Mouse (Mus musculus) myocyte (in vitro differentiated cells): ENCODE results near the gene Hist2h3b.
A peak's percentile ranks its signal among the peaks of the same experiment; 100 is the strongest.

Experiments used
- CEBPB ChIP-seq: IDR thresholded peaks from 2 replicates; pipeline ENCODE4 v1.6.1; 2011; ENCODE audit warnings: mild to moderate bottlenecking, moderate library complexity; ENCODE audit not compliant: poor library complexity, insufficient read depth, severe bottlenecking
- E2F4 ChIP-seq: IDR thresholded peaks from one replicate; pipeline ENCODE4 v1.6.1; 2011; ENCODE audit warnings: mild to moderate bottlenecking, control low read depth, moderate library complexity; ENCODE audit not compliant: insufficient read depth
- MAX ChIP-seq: IDR thresholded peaks from one replicate; pipeline ENCODE4 v1.6.1; 2011; ENCODE audit warnings: low read depth, mild to moderate bottlenecking, control low read depth
- MYOD1 ChIP-seq, 3 experiments: IDR thresholded peaks; one replicate each; pipeline ENCODE4 v1.6.1; 2011; ENCODE audit warnings: control low read depth in 2 of 3, low read depth in 2 of 3, mild to moderate bottlenecking in 2 of 3, moderate library complexity in 1 of 3; ENCODE audit not compliant: insufficient read length in 2 of 3, control insufficient read depth in 1 of 3
- MYOG ChIP-seq, 3 experiments: IDR thresholded peaks; one replicate each; pipeline ENCODE4 v1.6.1; 2011; ENCODE audit warnings: control low read depth in 2 of 3, low read depth in 2 of 3, mild to moderate bottlenecking in 2 of 3; ENCODE audit not compliant: insufficient read length in 2 of 3, control insufficient read depth in 1 of 3, insufficient read depth in 1 of 3
- POLR2A ChIP-seq: IDR thresholded peaks from one replicate; pipeline ENCODE4 v1.6.1; 2011; ENCODE audit warnings: low read depth, mild to moderate bottlenecking, control low read depth, moderate library complexity; ENCODE audit not compliant: insufficient read length
- POLR2AphosphoS2 ChIP-seq: IDR thresholded peaks from one replicate; pipeline ENCODE4 v1.6.1; 2011; ENCODE audit warnings: low read depth, control low read depth; ENCODE audit not compliant: insufficient read length
- REST ChIP-seq: IDR thresholded peaks from one replicate; pipeline ENCODE4 v1.6.1; 2011; ENCODE audit warnings: mild to moderate bottlenecking, control low read depth, moderate library complexity; ENCODE audit not compliant: insufficient read depth, insufficient read length
- SRF ChIP-seq: IDR thresholded peaks from one replicate; pipeline ENCODE4 v1.6.1; 2011; ENCODE audit warnings: low read depth; ENCODE audit not compliant: control insufficient read depth, insufficient read length
- TCF12 ChIP-seq: IDR thresholded peaks from one replicate; pipeline ENCODE4 v1.6.1; 2011; ENCODE audit warnings: mild to moderate bottlenecking, control low read depth; ENCODE audit not compliant: poor library complexity, insufficient read depth, severe bottlenecking
- TCF3 ChIP-seq: IDR thresholded peaks from one replicate; pipeline ENCODE4 v1.6.1; 2011; ENCODE audit warnings: low read depth, control low read depth; ENCODE audit not compliant: insufficient read length
- USF1 ChIP-seq: IDR thresholded peaks from one replicate; pipeline ENCODE4 v1.6.1; 2011; ENCODE audit warnings: low read depth, mild to moderate bottlenecking, control low read depth, moderate library complexity

DNA sequence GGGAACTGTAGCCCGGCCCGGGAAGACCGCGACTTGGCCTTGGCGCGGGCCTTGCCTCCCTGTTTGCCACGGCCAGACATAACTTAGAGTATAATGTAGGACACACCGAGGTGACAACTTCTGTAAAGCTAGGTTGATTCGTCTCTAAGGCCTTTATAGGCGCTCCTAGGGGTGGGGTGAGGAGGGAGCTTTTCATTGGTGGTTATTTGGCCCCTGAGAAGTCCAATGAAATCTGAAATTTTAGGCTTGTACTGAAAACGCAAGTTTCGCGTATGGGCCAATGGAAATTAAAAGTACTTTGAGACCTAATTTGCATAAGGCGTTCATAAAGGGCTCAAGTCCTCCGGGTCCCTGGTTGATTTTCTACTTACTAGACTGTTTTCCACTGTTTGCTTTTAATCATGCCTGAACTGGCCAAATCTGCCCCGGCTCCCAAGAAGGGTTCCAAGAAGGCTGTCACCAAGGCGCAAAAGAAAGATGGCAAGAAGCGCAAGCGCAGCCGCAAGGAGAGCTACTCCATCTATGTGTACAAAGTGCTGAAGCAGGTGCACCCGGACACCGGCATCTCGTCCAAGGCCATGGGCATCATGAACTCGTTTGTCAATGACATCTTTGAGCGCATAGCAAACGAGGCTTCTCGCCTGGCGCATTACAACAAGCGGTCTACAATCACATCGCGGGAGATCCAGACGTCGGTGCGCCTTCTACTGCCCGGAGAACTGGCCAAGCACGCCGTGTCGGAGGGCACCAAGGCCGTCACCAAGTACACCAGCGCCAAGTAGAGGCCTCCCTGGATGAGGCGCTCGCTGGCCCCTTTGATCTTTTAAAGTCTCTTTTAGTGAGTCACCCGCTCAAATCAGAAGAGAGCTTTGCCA is 47.5 kb upstream of the Hist2h3b start, which contains the start of the genes Hist2h2ac and Hist2h2be:
- TF ChIP-seq E2F4 (no peak), CEBPB (no peak), USF1 (no peak), POLR2A (peak; percentile 69), POLR2AphosphoS2 (peak; percentile 73), MAX (no peak), TCF12 (no peak), TCF3 (no peak), SRF (no peak), MYOG (IDR thresholded peaks at IDR 0.05; ENCODE audit: control insufficient read depth in 1 of 3, insufficient read depth in 1 of 3, insufficient read length in 2 of 3, low read depth in 2 of 3) (no peak), REST (no peak), MYOD1 (IDR thresholded peaks at IDR 0.05; ENCODE audit: control insufficient read depth in 1 of 3, insufficient read length in 2 of 3, low read depth in 2 of 3) (peak in 1 of 3 experiments; percentile 49)
